Mouse (Mus musculus) lung, embryonic 16.5 days (tissue): ENCODE measurements at regions not wholly inside any gene's neighbourhood (a gene's known extent, or its start where the extent isn't known, plus 50 kb on each side); places are given as distances from the start of the nearest gene placed in this dataset.

Source experiments
- ATAC-seq: fragments of 200-750 bp; cut with Nextera tagmentation; 2 replicates; pipeline ENCODE4 v1.8.0; 2017; ENCODE audit warnings: low read depth, mild to moderate bottlenecking, moderate library complexity
- H3K27ac ChIP-seq: fragments of 300-500 bp; sonication (generic); 2 replicates; pipeline ENCODE4 v1.5.1; 2014; ENCODE audit warnings: mild to moderate bottlenecking, control low read depth, low read length
- H3K27me3 ChIP-seq: fragments of 300-500 bp; sonication (generic); 2 replicates; pipeline ENCODE4 v1.6.1; 2014; ENCODE audit warnings: low read depth, low read length, mixed read lengths; ENCODE audit not compliant: control insufficient read depth, insufficient read depth
- H3K36me3 ChIP-seq: fragments of 300-500 bp; sonication (generic); 2 replicates; pipeline ENCODE4 v1.6.1; 2014; ENCODE audit warnings: low read length; ENCODE audit not compliant: control insufficient read depth, insufficient read depth
- H3K4me1 ChIP-seq: fragments of 300-500 bp; sonication (generic); replicated peaks from 2 replicates; pipeline ENCODE4 v1.6.1; 2014; ENCODE audit warnings: low read length, mixed read lengths; ENCODE audit not compliant: control insufficient read depth, insufficient read depth
- H3K4me2 ChIP-seq: fragments of 300-500 bp; sonication (generic); 2 replicates; pipeline ENCODE4 v1.6.1; 2014; ENCODE audit warnings: low read depth, low read length, control low read depth
- H3K4me3 ChIP-seq: fragments of 300-500 bp; sonication (generic); 2 replicates; pipeline ENCODE4 v1.5.1; 2014; ENCODE audit warnings: mild to moderate bottlenecking, low read length, control low read depth
- H3K9ac ChIP-seq: fragments of 300-500 bp; sonication (generic); 2 replicates; pipeline ENCODE4 v1.6.1; 2014; ENCODE audit warnings: low read length, control low read depth
- H3K9me3 ChIP-seq: fragments of 300-500 bp; sonication (generic); 2 replicates; pipeline ENCODE4 v1.6.1; 2016; ENCODE audit warnings: low read length; ENCODE audit not compliant: control insufficient read depth
- WGBS: fragments of 180-500 bp; shearing (Covaris S2); extraction: QIAGEN DNeasy Blood & Tissue Kit; methylation state at CpG from one replicate; pipeline ENCODE4 v1.1.7; 2014; 5-methylcytosine and 5-hydroxymethylcytosine counted together

DNA sequence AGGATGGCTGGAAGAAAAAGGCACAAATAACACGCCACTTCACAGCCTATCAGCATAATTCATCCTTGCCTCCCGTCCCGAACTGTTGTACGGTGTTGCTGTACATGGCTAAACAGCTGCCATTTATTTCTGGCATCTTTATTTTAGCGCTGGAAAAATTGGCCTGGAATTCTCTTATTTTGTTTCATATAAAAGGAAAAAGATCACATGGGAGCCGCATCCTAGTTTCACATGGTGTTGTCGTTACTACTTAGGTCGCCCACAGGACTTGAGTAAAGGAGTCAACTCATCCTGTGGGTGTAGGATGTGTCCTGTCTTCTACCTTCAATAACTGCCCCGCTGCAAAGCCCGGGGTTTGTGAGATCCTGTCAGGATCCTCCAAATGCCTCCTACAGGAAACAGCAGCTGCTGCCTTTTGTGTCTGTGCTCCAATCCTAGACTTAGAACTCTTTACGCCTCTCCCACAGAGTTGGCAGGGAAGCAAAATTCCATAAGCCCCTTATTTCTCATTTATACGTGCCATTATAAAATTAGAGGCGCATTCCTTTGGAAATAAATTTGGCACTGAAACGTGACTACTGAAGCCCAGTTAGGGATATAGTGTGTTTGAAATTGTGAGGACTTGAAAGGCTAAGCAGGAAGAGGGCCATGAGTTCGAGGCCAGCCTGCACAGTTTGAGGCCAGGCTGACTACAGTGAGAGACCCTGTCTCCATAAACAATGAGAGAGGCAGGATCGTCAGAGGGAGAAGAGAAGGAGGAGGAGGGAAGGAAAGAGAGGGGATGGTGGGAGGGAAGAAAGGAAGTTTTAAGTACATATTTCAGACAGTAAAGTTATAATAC lies 446.3 kb upstream of the Jarid2 start:
- 43% methylated on average over 16 of the region's 16 CpGs for WGBS
- peak; percentile 84 for ATAC-seq

DNA sequence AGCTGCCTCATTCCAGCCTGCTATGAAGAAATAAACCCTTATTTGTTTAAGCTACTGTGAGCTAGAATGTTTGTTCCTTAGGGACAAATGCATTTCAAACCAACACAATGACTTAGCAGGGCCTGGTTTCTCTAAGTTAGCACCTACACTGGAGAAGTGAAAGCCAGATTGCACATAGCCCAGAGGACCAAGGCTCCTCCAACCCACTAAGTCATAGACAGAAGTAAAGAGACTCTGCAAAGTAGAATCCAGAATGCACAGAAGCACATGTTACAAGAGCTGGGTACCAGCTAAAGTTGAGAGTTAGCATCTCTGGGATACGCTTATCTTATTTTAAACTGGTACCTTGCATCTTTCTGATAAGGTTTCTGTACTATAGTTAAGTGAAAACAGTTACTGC lies 443.4 kb upstream of the Jarid2 start:
- H3K4me2 ChIP-seq = no peak overlapping the region
- WGBS = 91% methylated on average over 1 of the region's 1 CpGs

More for the DNA sequence above, 446.3 kb upstream of the Jarid2 start:
- H3K4me1 ChIP-seq = peaks cover 5% of the 10 kb centered on the region; the same call in 1 of the 2 replicates
- H3K9ac ChIP-seq = no peak overlapping the region
- H3K9me3 ChIP-seq = no peaks in the 10 kb centered on the region
- no peak overlapping the region for H3K4me2 ChIP-seq
- no peaks in the 10 kb centered on the region for H3K27me3 ChIP-seq
- H3K27ac ChIP-seq = peak overlapping the region; percentile 70
- no peak overlapping the region for H3K4me3 ChIP-seq
- H3K36me3 ChIP-seq = no peaks in the 10 kb centered on the region

DNA sequence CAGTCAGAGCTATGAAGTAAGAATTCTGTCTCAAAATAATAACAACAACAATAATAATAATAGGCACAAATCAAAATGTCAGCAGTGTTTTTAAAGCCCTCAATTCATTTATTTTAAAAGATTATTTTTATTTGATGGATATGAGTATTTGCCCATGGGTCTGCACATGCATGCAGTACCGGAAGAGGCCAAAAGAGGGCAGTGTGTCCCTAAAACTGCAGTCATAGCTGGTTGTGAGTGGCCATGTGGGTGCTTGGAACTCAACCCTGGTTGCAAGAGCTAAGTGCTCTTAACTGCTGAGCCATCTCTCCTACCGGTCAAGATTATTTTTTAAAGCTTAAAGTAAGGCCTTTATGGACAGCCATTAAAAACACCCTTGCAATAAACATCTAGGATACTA lies 439.1 kb upstream of the Jarid2 start:
- Histone ChIP-seq H3K27me3 (no peaks in the 10 kb centered on the region), H3K36me3 (no peaks in the 10 kb centered on the region), H3K27ac (no peak overlapping the region), H3K9me3 (peaks cover 7% of the 10 kb centered on the region; the same call in 1 of the 2 replicates), H3K4me1 (peaks cover 6% of the 10 kb centered on the region; the same call in 1 of the 2 replicates), H3K4me3 (no peak overlapping the region), H3K9ac (no peak overlapping the region), H3K4me2 (no peak overlapping the region)
- no peak for ATAC-seq
- 97% methylated on average over 2 of the region's 2 CpGs for WGBS

More for the DNA sequence above, 443.4 kb upstream of the Jarid2 start:
- Histone ChIP-seq H3K27me3 (no peaks in the 10 kb centered on the region), H3K27ac (no peak overlapping the region), H3K36me3 (no peaks in the 10 kb centered on the region), H3K9ac (no peak overlapping the region), H3K4me3 (no peak overlapping the region), H3K9me3 (peaks cover 7% of the 10 kb centered on the region; the same call in 1 of the 2 replicates), H3K4me1 (0 out of 2 replicates have a peak, but pooled peaks cover 5% of the 10 kb centered on the region)
- no peak for ATAC-seq

DNA sequence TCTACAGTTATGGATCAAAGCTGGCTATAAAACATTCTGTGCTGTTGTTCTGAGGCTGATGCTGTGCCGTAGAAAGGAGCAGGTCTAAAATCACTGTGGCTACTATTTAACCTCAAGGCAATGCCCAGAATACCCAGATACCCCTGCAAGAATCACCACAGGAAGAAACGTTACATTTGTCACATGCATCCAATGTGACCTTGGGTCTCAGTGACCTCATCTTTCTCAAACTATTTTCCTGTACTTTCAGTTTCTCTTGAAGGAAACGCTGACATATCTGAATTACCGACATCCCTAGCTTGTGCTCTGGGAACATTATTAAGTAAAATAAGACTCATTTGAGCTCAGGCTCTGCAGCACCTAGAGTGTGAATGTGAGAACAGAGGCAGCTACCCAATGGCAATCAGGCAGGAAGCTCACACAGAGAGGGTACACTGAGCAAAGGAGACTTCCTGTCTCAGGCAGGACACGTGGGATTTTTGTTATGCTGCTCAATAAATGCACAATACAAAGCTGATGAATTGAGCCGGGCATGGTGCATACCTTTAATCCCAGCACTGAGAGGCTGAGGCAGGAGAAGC lies 436.7 kb upstream of the Jarid2 start:
- WGBS = 69% methylated on average over 6 of the region's 6 CpGs
- H3K4me1 ChIP-seq = peaks cover 6% of the 10 kb centered on the region; the same call in 1 of the 2 replicates
- H3K4me2 ChIP-seq = no peak overlapping the region
- peaks cover 7% of the 10 kb centered on the region; the same call in 1 of the 2 replicates for H3K9me3 ChIP-seq
- no peak overlapping the region for H3K4me3 ChIP-seq
- ATAC-seq = no peak
- no peak overlapping the region for H3K27ac ChIP-seq
- no peak overlapping the region for H3K9ac ChIP-seq
- no peaks in the 10 kb centered on the region for H3K36me3 ChIP-seq
- H3K27me3 ChIP-seq = no peaks in the 10 kb centered on the region

DNA sequence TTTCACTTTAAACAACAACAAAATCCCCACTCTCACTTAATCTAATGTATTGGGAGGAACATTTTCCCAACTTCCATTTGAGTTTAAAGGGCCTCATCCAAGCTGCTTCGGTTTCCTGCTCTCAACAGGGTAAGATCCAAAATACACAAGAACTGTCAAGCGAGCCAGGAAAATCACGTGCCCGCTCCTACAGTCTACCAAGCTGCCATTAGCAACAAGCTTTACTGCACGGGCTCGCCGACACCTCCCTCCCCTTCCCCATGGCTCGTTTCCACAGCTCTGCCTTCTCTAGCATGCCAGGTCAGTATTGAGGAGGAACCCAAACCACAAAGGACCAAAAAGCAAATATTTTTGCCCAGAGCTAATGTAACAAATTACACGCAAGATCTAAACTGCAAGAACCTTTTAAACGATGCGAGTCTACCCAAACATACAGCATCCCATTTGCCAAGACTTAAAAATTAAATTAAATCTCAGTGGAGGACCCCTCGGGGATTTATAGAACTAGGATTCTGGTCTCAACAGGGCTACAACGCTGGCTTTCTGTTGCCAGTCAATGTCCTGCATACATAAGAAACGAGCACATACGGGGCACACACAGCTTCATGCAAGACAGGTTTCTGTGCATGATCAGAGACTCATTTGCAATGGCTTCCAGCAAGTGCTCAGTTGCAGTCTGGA lies 435.4 kb upstream of the Jarid2 start:
- Histone ChIP-seq H3K4me1 (peaks cover 6% of the 10 kb centered on the region; the same call in 1 of the 2 replicates), H3K36me3 (no peaks in the 10 kb centered on the region), H3K9me3 (peaks cover 7% of the 10 kb centered on the region; the same call in 1 of the 2 replicates), H3K4me3 (no peak overlapping the region), H3K27ac (no peak overlapping the region), H3K27me3 (no peaks in the 10 kb centered on the region), H3K4me2 (no peak overlapping the region), H3K9ac (no peak overlapping the region)
- peak; percentile 86 for ATAC-seq
- 62% methylated on average over 15 of the region's 15 CpGs for WGBS

DNA sequence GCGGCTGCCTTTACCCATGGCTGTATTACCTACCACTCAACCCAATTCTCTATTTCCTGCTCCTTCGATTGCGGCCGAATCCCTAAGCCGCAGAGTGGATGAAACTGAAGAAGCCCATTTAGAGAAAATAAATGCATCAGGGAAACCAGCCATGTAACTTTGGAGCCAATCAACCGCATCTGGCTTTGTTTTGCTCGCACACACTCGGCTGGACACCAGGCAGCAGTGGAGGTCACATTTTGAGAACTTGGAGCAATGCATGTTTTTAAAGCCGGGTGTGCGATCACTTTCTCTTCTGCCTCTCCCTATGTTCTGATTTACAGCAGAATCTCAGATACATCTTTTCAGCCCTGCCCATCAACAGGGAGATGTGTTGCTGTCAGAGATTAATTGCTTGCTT lies 433.7 kb upstream of the Jarid2 start:
- 83% methylated on average over 10 of the region's 10 CpGs for WGBS

DNA sequence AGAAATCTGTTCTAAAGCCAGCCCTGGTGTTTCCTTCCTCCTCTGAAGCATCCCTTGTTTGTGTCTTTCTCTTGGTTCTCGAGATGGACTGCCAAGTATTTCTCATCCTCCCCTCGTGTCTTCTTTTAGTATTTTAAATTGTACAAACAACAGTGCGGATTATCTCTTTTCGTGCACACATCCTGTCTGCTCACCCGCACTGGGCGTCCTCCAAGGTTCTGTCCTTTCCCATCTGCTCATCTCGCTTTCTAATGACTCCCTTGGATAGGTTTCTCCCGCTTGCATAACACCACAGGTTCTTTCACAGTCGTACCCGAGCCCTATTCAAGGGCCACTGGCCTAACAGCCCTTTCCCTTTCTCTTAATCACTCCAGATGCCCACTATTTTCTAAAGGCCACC lies 428.7 kb upstream of the Jarid2 start:
- no peaks in the 10 kb centered on the region for H3K9me3 ChIP-seq
- H3K27me3 ChIP-seq = no peaks in the 10 kb centered on the region
- no peak overlapping the region for H3K4me2 ChIP-seq
- no peaks in the 10 kb centered on the region for H3K36me3 ChIP-seq
- H3K27ac ChIP-seq = no peak overlapping the region
- no peak overlapping the region for H3K9ac ChIP-seq
- no peaks in the 10 kb centered on the region for H3K4me1 ChIP-seq
- WGBS = 72% methylated on average over 10 of the region's 10 CpGs
- no peak for ATAC-seq
- no peak overlapping the region for H3K4me3 ChIP-seq

More for the DNA sequence above, 433.7 kb upstream of the Jarid2 start:
- no peak overlapping the region for H3K27ac ChIP-seq
- H3K36me3 ChIP-seq = no peaks in the 10 kb centered on the region
- no peak overlapping the region for H3K9ac ChIP-seq
- H3K27me3 ChIP-seq = no peaks in the 10 kb centered on the region
- H3K4me2 ChIP-seq = no peak overlapping the region
- no peak for ATAC-seq
- H3K4me1 ChIP-seq = peaks cover 6% of the 10 kb centered on the region; the same call in 1 of the 2 replicates
- H3K4me3 ChIP-seq = no peak overlapping the region
- peaks cover 2% of the 10 kb centered on the region; the same call in 1 of the 2 replicates for H3K9me3 ChIP-seq

DNA sequence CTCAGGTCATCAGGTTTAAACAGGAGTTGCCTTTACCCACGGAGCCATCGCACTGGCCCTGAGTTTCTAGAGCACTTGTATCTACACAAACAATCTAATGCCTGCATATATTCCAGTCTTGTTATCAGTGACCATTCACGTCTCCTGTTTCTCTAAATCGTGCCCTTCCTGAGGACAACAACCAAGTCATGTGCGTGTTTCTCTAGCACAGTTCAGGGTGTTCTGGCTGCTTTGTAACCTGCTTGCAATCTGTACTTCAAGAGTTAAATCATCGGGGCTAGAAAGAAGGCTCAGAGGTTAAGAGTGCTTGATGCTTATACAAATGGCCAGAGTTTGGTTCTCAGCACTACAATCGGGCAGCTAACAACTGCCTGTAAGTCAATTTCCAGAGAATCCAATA lies 428.1 kb upstream of the Jarid2 start:
- ATAC-seq = no peak
- Histone ChIP-seq H3K27ac (no peak overlapping the region), H3K9ac (no peak overlapping the region), H3K36me3 (no peaks in the 10 kb centered on the region), H3K4me1 (no peaks in the 10 kb centered on the region), H3K4me2 (no peak overlapping the region), H3K27me3 (no peaks in the 10 kb centered on the region), H3K4me3 (no peak overlapping the region), H3K9me3 (no peaks in the 10 kb centered on the region)
- 67% methylated on average over 7 of the region's 7 CpGs for WGBS

DNA sequence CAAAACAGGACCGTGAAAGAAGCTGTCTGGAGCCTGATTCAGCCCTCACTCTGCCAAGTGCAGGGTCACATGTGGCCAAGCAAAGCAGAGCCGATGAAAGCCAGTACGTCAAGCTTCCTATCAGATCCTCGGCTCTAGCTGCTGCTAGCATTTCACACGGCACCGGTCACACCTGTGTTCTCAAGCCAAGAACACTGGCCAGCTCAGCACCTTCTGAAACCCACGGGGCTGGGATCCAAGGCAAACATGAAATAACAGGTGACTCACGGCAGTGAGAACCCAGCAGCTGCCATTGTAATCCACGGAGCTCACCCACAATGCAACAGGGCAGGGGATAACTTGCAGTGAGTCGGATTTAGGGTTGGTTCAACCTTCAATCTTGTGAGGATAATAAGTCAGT lies 427.3 kb upstream of the Jarid2 start:
- Histone ChIP-seq H3K36me3 (no peaks in the 10 kb centered on the region), H3K4me1 (no peaks in the 10 kb centered on the region), H3K4me2 (no peak overlapping the region), H3K9ac (no peak overlapping the region), H3K9me3 (no peaks in the 10 kb centered on the region), H3K27me3 (no peaks in the 10 kb centered on the region), H3K27ac (no peak overlapping the region), H3K4me3 (no peak overlapping the region)
- peak; percentile 56; the same call in 1 of the 2 replicates for ATAC-seq
- 49% methylated on average over 10 of the region's 10 CpGs for WGBS
